Mouse (Mus musculus): Measurements from ENCODE around the gene Slc7a3. TPM values are rescaled to one million over a fixed set of nuclear protein-coding genes. Genes with fewer than 3 reads are reported as not detected.
"Not testable (repeated sequence)": the region's sequence is repeated elsewhere in the genome, so short reads cannot be mapped to it uniquely, and the experiment has no call there.

The Slc7a3 gene
- polyA plus RNA-seq, 1 experiment = 3.6 TPM

GRCm38 (mm10) chrX:101120546-101120945, 34.7 kb upstream of the Slc7a3 start:
- Histone ChIP-seq H3K27me3 (ENCODE audit: control insufficient read depth, insufficient read depth, insufficient read length) (no peaks in the 10 kb centered on the region), H3ac (ENCODE audit: control insufficient read depth, insufficient read length, low read depth) (no peak overlapping the region), H3K79me2 (ENCODE audit: control insufficient read depth, insufficient read depth) (no peaks in the 10 kb centered on the region), H3K4me3 (ENCODE audit: insufficient read depth, poor library complexity, severe bottlenecking) (no peak overlapping the region), H3K36me3 (ENCODE audit: control insufficient read depth, insufficient read depth) (no peaks in the 10 kb centered on the region), H3K79me3 (ENCODE audit: low read depth) (no peaks in the 10 kb centered on the region)
- TF ChIP-seq USF1 (IDR thresholded peaks at IDR 0.05; ENCODE audit: low read depth) = no peak
- TF ChIP-seq MAX (IDR thresholded peaks at IDR 0.05) = no peak
- TF ChIP-seq MYOG (IDR thresholded peaks at IDR 0.05; ENCODE audit: control insufficient read depth, extremely low read depth, insufficient read length) = no peak
- TF ChIP-seq FOSL1 (IDR thresholded peaks at IDR 0.05; ENCODE audit: insufficient read depth, low read length, poor library complexity, severe bottlenecking) = no peak
- no peak for TF ChIP-seq CEBPB (IDR thresholded peaks at IDR 0.05; ENCODE audit: low read depth)
- no peak for TF ChIP-seq MYOD1 (IDR thresholded peaks at IDR 0.05; ENCODE audit: control insufficient read depth, insufficient read length, low read depth)
- TF ChIP-seq CTCF (IDR thresholded peaks at IDR 0.05; ENCODE audit: control insufficient read depth, insufficient read depth, insufficient read length) = no peak

GRCm38 (mm10) chrX:101085211-101085610, 609 bp downstream of the Slc7a3 start:
- not testable (repeated sequence) for H3K4me3 ChIP-seq (ENCODE audit: insufficient read depth, poor library complexity, severe bottlenecking); H3K36me3 ChIP-seq (ENCODE audit: control insufficient read depth, insufficient read depth); H3K27me3 ChIP-seq (ENCODE audit: control insufficient read depth, insufficient read depth, insufficient read length); H3K79me2 ChIP-seq (ENCODE audit: control insufficient read depth, insufficient read depth); H3ac ChIP-seq (ENCODE audit: control insufficient read depth, insufficient read length, low read depth); H3K79me3 ChIP-seq (ENCODE audit: low read depth)

- H3K79me3 ChIP-seq (ENCODE audit: low read depth) = no peaks in the 10 kb centered on the region
- TF ChIP-seq CTCF (IDR thresholded peaks at IDR 0.05; ENCODE audit: control insufficient read depth, insufficient read depth, insufficient read length) (no peak), USF1 (IDR thresholded peaks at IDR 0.05; ENCODE audit: low read depth) (no peak), CEBPB (IDR thresholded peaks at IDR 0.05; ENCODE audit: low read depth) (no peak), MYOG (IDR thresholded peaks at IDR 0.05; ENCODE audit: control insufficient read depth, extremely low read depth, insufficient read length) (no peak), FOSL1 (IDR thresholded peaks at IDR 0.05; ENCODE audit: insufficient read depth, low read length, poor library complexity, severe bottlenecking) (no peak), MYOD1 (IDR thresholded peaks at IDR 0.05; ENCODE audit: control insufficient read depth, insufficient read length, low read depth) (no peak), MAX (IDR thresholded peaks at IDR 0.05) (no peak)
- H3K36me3 ChIP-seq (ENCODE audit: control insufficient read depth, insufficient read depth) = no peaks in the 10 kb centered on the region
- no peak overlapping the region for H3ac ChIP-seq (ENCODE audit: control insufficient read depth, insufficient read length, low read depth)
- H3K4me3 ChIP-seq (ENCODE audit: insufficient read depth, poor library complexity, severe bottlenecking) = no peak overlapping the region
- no peaks in the 10 kb centered on the region for H3K27me3 ChIP-seq (ENCODE audit: control insufficient read depth, insufficient read depth, insufficient read length)
- H3K79me2 ChIP-seq (ENCODE audit: control insufficient read depth, insufficient read depth) = no peaks in the 10 kb centered on the region
Observed at GRCm38 (mm10) chrX:101084192-101084591, 1.6 kb downstream of the Slc7a3 start.

- Histone ChIP-seq H3ac (ENCODE audit: control insufficient read depth, insufficient read length, low read depth) (no peak overlapping the region), H3K79me2 (ENCODE audit: control insufficient read depth, insufficient read depth) (no peaks in the 10 kb centered on the region), H3K79me3 (ENCODE audit: low read depth) (no peaks in the 10 kb centered on the region), H3K36me3 (ENCODE audit: control insufficient read depth, insufficient read depth) (no peaks in the 10 kb centered on the region), H3K4me3 (ENCODE audit: insufficient read depth, poor library complexity, severe bottlenecking) (no peak overlapping the region), H3K27me3 (ENCODE audit: control insufficient read depth, insufficient read depth, insufficient read length) (no peaks in the 10 kb centered on the region)
- TF ChIP-seq MAX (IDR thresholded peaks at IDR 0.05) (no peak), MYOG (IDR thresholded peaks at IDR 0.05; ENCODE audit: control insufficient read depth, extremely low read depth, insufficient read length) (no peak), CTCF (IDR thresholded peaks at IDR 0.05; ENCODE audit: control insufficient read depth, insufficient read depth, insufficient read length) (no peak), FOSL1 (IDR thresholded peaks at IDR 0.05; ENCODE audit: insufficient read depth, low read length, poor library complexity, severe bottlenecking) (no peak), CEBPB (IDR thresholded peaks at IDR 0.05; ENCODE audit: low read depth) (no peak), MYOD1 (IDR thresholded peaks at IDR 0.05; ENCODE audit: control insufficient read depth, insufficient read length, low read depth) (no peak), USF1 (IDR thresholded peaks at IDR 0.05; ENCODE audit: low read depth) (no peak)
Observed at GRCm38 (mm10) chrX:101065245-101065644, 20.6 kb downstream of the Slc7a3 start.

- no peak overlapping the region for H3K4me3 ChIP-seq (ENCODE audit: insufficient read depth, poor library complexity, severe bottlenecking)
- no peaks in the 10 kb centered on the region for H3K27me3 ChIP-seq (ENCODE audit: control insufficient read depth, insufficient read depth, insufficient read length)
- H3K36me3 ChIP-seq (ENCODE audit: control insufficient read depth, insufficient read depth) = no peaks in the 10 kb centered on the region
- no peaks in the 10 kb centered on the region for H3K79me3 ChIP-seq (ENCODE audit: low read depth)
- no peak overlapping the region for H3ac ChIP-seq (ENCODE audit: control insufficient read depth, insufficient read length, low read depth)
- TF ChIP-seq MYOD1 (IDR thresholded peaks at IDR 0.05; ENCODE audit: control insufficient read depth, insufficient read length, low read depth) = no peak
- no peak for TF ChIP-seq CTCF (IDR thresholded peaks at IDR 0.05; ENCODE audit: control insufficient read depth, insufficient read depth, insufficient read length)
- TF ChIP-seq FOSL1 (IDR thresholded peaks at IDR 0.05; ENCODE audit: insufficient read depth, low read length, poor library complexity, severe bottlenecking) = no peak
- TF ChIP-seq CEBPB (IDR thresholded peaks at IDR 0.05; ENCODE audit: low read depth) = no peak
- no peak for TF ChIP-seq MAX (IDR thresholded peaks at IDR 0.05)
- TF ChIP-seq MYOG (IDR thresholded peaks at IDR 0.05; ENCODE audit: control insufficient read depth, extremely low read depth, insufficient read length) = no peak
- no peak for TF ChIP-seq USF1 (IDR thresholded peaks at IDR 0.05; ENCODE audit: low read depth)
- H3K79me2 ChIP-seq (ENCODE audit: control insufficient read depth, insufficient read depth) = no peaks in the 10 kb centered on the region
Observed at GRCm38 (mm10) chrX:101063503-101063902, 22.3 kb downstream of the Slc7a3 start.

- no peak within 1 kb of the TSS for H3K4me3 ChIP-seq (ENCODE audit: insufficient read depth, poor library complexity, severe bottlenecking)
- TF ChIP-seq CTCF (IDR thresholded peaks at IDR 0.05; ENCODE audit: control insufficient read depth, insufficient read depth, insufficient read length) = no peak
- TF ChIP-seq FOSL1 (IDR thresholded peaks at IDR 0.05; ENCODE audit: insufficient read depth, low read length, poor library complexity, severe bottlenecking) = no peak
- no peak for TF ChIP-seq MYOD1 (IDR thresholded peaks at IDR 0.05; ENCODE audit: control insufficient read depth, insufficient read length, low read depth)
- no peaks in the 10 kb centered on the region for H3K79me3 ChIP-seq (ENCODE audit: low read depth)
Observed at GRCm38 (mm10) chrX:101059541-101059940, 26.3 kb downstream of the Slc7a3 start, which contains the start of gene Tex11. Gene Tex11 (minus strand): TSS chrX:101059667.

More at GRCm38 (mm10) chrX:101059541-101059940, 26.3 kb downstream of the Slc7a3 start, which contains the start of gene Tex11:
- H3K79me2 ChIP-seq (ENCODE audit: control insufficient read depth, insufficient read depth) = no peaks in the 10 kb centered on the region
- no peaks in the 10 kb centered on the region for H3K36me3 ChIP-seq (ENCODE audit: control insufficient read depth, insufficient read depth)
- no peaks in the 10 kb centered on the region for H3K27me3 ChIP-seq (ENCODE audit: control insufficient read depth, insufficient read depth, insufficient read length)
- H3ac ChIP-seq (ENCODE audit: control insufficient read depth, insufficient read length, low read depth) = no peak within 1 kb of the TSS

Other genes starting within 250 kb of the Slc7a3 start
- gene Tex11, start 26.4 kb downstream of the Slc7a3 start, polyA plus RNA-seq (2012; fragmentation: generic; extraction: Trizol) = not detected
- gene Snx12, start 136.5 kb upstream of the Slc7a3 start, polyA plus RNA-seq (2012; fragmentation: generic; extraction: Trizol) = 51.3 TPM
- 8.6 TPM for gene Foxo4, start 168.5 kb upstream of the Slc7a3 start, polyA plus RNA-seq (2012; fragmentation: generic; extraction: Trizol)
- gene Gm614, start 178.0 kb upstream of the Slc7a3 start, polyA plus RNA-seq (2012; fragmentation: generic; extraction: Trizol) = not detected
- 1.7 TPM for gene Il2rg, start 182.2 kb upstream of the Slc7a3 start, polyA plus RNA-seq (2012; fragmentation: generic; extraction: Trizol)
- gene Gm20489, start 183.0 kb upstream of the Slc7a3 start, polyA plus RNA-seq (2012; fragmentation: generic; extraction: Trizol) = not detected
- gene Med12, start 188.0 kb upstream of the Slc7a3 start, polyA plus RNA-seq (2012; fragmentation: generic; extraction: Trizol) = 22.7 TPM
- not detected for gene Nlgn3, start 213.1 kb upstream of the Slc7a3 start, polyA plus RNA-seq (2012; fragmentation: generic; extraction: Trizol)

Data from C2C12 (cell line).